Mouse (Mus musculus) heart, postnatal 10 days (tissue): ENCODE data around the gene Atp5c1. TPM values are rescaled to one million over a fixed set of nuclear protein-coding genes. Genes with fewer than 3 reads are reported as not detected.

Experiments used
- DNase-seq, 2 experiments: peaks; one replicate each; pipeline ENCODE4 v3.0.0; 2021
- intact Hi-C: fragments of 180-260 bp; cut with DNase I; formaldehyde crosslinking; loops from one replicate; pipeline ENCODE4 v1.15.1; 2025
- total RNA-seq, 2 experiments: library from RNA; stranded (reverse); gene quantifications; 2 replicates each; pipeline ENCODE4 v1.2.3; 2021

Gene Atp5c1
- 1,000 to 10,000 TPM; 1,250 to 1,330 TPM for total RNA-seq

GRCm38 (mm10) chr2:10080310-10081010, at the start of gene Atp5c1, which contains the start of gene Kin:
TSS of gene Atp5c1 (minus strand) at chr2:10080510.
TSS of gene Kin (plus strand) at chr2:10080593.
- peak; percentile 98 for DNase-seq
- intact Hi-C loops, result no loop called here

DNA sequence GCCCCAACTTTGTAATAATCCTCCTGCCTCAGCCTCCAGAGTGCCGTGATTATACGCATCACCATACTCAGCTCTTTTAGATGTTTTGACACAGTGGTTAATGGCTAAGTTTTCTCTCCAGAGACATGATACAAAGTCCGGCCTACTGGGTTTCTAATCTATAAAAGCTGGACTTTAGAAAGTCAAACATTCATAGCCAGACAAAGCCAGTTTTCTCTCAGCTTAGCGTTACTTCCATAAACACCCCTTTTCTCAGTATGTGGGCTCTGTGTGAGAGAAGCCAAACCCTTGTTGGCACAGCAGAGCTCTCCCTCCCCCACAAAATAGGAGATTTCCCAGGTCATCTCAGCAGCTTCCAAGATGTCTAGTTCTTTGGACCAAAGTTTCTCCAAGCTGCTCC, 48.3 kb upstream of the Atp5c1 start:
- DNase-seq, result no peak
- intact Hi-C loops, result no loop called here

DNA sequence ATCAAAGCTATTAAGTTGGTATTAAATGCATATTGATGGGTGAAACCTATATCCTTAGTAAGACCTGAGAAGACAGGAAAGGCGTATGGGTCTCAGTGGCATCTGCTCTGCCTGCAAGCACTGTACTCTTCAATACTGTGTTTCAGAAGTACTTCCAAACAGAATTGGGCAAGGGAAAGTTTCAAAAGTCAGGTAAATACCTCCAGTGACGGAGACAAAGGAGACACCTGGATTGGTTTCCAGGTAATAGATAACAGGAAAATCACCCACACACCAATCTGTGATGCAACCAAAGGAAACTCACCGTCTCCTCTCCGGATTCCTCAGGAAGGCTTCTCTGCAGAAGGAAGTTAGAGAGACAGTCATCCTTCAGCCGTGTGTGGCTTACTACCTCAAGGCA, 47.2 kb upstream of the Atp5c1 start:
- intact Hi-C loops, result no loop called here
- no peak for DNase-seq

GRCm38 (mm10) chr2:10126122-10126521, 45.8 kb upstream of the Atp5c1 start:
- intact Hi-C loops, result no loop called here
- no peak for DNase-seq

DNA sequence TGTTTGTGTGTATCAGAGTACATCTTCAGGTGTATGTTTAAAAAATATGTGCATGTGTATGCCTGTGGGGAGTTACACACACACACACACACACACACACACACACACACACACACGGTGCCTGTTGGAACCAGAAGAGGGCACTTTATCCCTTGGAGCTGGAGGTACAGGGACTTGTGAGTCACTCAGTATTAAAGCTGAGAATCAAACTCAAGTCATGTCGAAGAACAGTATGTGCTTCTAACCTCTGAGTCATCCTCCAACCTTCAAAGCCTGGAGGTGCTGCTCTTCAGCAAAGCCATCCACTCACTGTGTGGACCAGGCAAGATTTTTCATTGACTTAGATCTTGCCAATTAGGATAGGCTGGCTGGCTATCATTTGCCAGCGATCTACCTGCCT, 41.5 kb upstream of the Atp5c1 start:
- intact Hi-C loops, result no loop called here
- DNase-seq, result no peak

GRCm38 (mm10) chr2:10119276-10119675, 39.0 kb upstream of the Atp5c1 start:
- DNase-seq, result no peak

GRCm38 (mm10) chr2:10118751-10119150, 38.4 kb upstream of the Atp5c1 start:
- intact Hi-C loops, result no loop called here
- no peak for DNase-seq

More at GRCm38 (mm10) chr2:10119276-10119675, 39.0 kb upstream of the Atp5c1 start:
- intact Hi-C loops, result no loop called here

DNA sequence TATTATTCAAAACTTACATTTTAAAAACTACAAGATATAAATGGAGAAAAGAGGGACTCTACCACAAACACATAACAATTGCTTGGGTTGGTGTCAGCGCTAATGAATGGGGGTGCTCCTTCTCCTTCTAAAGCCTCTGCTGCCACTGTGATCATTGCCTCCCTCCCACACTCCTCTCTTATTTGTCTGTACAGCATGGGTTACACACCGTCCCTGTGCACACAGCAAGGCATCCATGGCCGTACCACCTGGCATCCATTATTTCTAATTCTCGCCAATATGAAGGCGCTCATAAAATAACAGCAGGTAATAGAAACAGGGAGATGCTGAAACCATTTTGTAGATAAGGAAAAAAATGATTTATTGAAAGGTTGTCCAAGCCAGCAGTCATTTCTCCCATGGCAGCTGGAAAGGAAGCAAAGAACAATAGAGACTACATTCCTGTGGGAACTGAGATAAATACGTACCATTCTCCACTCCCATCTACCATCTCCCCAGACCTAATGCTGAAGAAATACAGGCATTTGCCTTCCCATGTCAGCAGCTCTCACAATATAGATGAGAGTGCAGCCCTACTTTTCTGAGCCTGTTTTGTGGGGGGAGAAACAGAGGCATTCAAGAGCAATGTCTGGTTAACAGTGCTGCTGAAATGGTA, 28.4 kb upstream of the Atp5c1 start:
- no peak for DNase-seq
- intact Hi-C loops, result loop anchor here (5.0 kb wide), 1 partner anchor 94 kb away; no protein-coding TSS in a partner anchor

GRCm38 (mm10) chr2:10101180-10101579, 20.9 kb upstream of the Atp5c1 start:
- intact Hi-C loops, result loop anchor here (1.0 kb wide), 2 partner anchors 41 to 187 kb away; no protein-coding TSS in a partner anchor
- peak; percentile 52 to 64 for DNase-seq

- intact Hi-C loops, result no loop called here
- DNase-seq, result no peak
Observed at GRCm38 (mm10) chr2:10100471-10100870, 20.2 kb upstream of the Atp5c1 start.

DNA sequence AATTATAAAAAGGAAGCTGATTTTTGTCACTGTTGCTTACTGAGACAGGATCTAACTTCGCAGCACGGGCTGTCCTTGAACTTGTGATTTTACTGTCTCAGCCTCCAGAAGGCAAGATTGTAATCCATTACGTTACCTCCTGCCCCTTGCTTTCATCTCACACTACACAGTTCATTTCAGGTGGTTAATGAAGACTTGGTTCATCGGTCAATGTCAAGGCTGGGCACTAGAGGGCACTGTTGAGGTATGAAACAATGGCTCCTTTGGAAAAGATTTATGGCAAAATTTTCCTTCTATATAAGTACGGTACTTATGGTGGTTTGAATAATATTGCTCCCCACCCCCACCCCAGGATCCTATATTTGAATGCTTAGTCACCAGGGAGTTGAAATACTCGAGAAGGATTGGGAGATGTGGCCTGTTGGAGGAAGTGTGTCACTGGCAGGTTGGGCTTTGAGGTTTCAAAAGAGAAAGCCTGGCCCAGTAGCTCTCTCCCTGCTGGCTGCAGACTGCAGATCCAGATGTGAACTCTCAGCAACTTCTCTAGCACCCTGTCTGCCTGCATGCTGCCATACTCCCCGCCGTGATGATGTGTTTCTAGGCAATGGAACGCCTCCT, 18.4 kb upstream of the Atp5c1 start:
- intact Hi-C loops, result no loop called here
- peak; percentile 32 to 65 for DNase-seq

- no peak for DNase-seq
- intact Hi-C loops, result no loop called here
Observed at GRCm38 (mm10) chr2:10094327-10095100, 14.2 kb upstream of the Atp5c1 start.

DNA sequence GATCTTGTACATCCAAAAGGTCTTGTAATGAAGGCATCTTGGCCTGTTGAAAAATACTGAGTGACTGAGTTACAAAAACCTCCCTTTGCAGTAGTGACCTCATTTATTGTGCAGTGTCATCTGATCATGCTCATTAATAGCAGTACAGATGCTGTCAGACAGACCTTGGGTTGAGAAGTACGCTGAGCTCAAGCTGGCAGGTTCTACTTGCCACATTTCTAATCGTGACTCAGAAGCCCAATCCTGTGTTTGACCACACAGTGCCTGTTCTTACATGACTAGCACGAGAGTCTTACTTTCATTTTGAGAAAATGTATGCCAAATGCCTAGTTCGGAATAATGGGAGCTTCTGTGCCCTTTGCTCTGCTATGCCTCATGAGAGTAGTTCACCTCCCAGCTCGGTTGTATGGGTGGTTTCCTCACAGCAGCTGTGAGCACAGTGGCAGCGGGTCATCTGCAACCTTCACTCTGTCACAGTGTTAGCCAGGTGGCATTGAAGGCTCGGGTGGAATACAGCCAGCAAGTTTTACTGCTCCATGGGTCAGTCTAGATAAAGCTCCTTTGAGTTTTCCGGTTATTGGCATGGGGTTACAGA, 7.0 kb upstream of the Atp5c1 start:
- no peak for DNase-seq
- intact Hi-C loops, result no loop called here

DNA sequence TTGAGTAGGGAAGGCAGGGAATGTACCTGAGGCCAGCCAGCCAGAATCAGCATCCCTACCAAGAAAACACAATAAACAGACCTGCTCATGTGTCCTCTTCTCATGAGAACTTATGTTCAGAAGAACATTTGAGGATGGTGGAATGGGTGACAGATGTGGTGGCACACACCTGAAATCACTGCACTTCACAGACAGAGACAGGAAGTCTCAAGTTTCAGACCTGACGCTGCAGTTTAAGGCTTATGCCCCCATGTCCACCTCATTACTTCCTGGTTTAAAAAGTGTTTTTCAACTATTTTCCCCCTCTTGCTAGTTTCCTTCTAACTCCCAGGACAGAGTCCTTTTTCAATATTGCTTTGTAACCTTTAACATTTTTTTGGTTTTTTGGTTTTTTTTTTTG, 2.4 kb upstream of the Atp5c1 start:
- no peak for DNase-seq
- intact Hi-C loops, result no loop called here

GRCm38 (mm10) chr2:10081453-10082080, 1.3 kb upstream of the Atp5c1 start:
- intact Hi-C loops, result no loop called here
- no peak for DNase-seq

DNA sequence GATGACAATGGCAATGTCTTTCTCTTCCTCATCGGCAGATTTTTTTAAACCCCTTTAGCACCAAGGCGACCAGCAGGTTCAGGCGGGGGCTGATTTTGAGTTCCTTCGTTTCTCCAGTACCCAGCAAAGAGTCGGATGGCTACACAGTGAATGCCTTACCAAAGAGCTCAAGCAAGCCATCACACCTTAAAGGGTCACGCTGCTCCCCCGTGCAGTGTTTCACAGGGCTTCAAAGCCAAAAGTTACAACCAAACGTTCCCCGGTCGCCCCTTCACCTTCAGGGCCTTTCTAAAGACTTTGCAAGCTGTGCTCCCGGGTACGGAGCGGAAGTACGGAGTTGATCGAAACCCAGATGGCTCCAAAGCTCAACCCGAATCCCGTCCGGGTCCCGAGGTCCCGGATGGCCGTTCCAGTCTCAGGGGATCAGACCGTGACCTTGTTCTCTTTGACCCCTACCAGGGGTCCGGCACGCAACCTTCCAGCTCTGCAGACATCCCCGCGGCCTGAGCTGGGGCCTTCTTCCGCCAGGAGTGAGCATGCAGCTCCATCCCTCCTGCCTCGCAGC, 483 bp downstream of the Atp5c1 start:
- DNase-seq, result no peak
- intact Hi-C loops, result no loop called here

GRCm38 (mm10) chr2:10076675-10077074, 3.6 kb downstream of the Atp5c1 start:
- intact Hi-C loops, result no loop called here
- DNase-seq, result no peak

GRCm38 (mm10) chr2:10074470-10074869, 5.8 kb downstream of the Atp5c1 start:
- intact Hi-C loops, result no loop called here

GRCm38 (mm10) chr2:10071751-10072150, 8.6 kb downstream of the Atp5c1 start:
- intact Hi-C loops, result no loop called here
- DNase-seq, result no peak

More at GRCm38 (mm10) chr2:10074470-10074869, 5.8 kb downstream of the Atp5c1 start:
- DNase-seq, result no peak

GRCm38 (mm10) chr2:10058836-10059235, 21.5 kb downstream of the Atp5c1 start:
- no peak for DNase-seq

More at GRCm38 (mm10) chr2:10058836-10059235, 21.5 kb downstream of the Atp5c1 start:
- intact Hi-C loops, result no loop called here
